Mouse (Mus musculus): ENCODE results near the gene Ube4b.
A peak's percentile ranks its signal among the peaks of the same experiment; 100 is the strongest.
"Not testable (repeated sequence)": the region's sequence is repeated elsewhere in the genome, so short reads cannot be mapped to it uniquely, and the experiment has no call there.

Gene Ube4b

GRCm38 (mm10) chr4:149426325-149427199 is at the start of gene Ube4b:
Gene Ube4b (minus strand): TSS chr4:149426749.
- DNase-seq (ENCODE audit: low spot score in 2 of 2): peak; percentile 90 to 94

- DNase-seq (ENCODE audit: low spot score in 2 of 2): no peak
Observed at GRCm38 (mm10) chr4:149475096-149475495, 48.5 kb upstream of the Ube4b start.

GRCm38 (mm10) chr4:149469557-149469956 is 43.0 kb upstream of the Ube4b start:
- no peak for DNase-seq (ENCODE audit: low spot score in 2 of 2)

DNA sequence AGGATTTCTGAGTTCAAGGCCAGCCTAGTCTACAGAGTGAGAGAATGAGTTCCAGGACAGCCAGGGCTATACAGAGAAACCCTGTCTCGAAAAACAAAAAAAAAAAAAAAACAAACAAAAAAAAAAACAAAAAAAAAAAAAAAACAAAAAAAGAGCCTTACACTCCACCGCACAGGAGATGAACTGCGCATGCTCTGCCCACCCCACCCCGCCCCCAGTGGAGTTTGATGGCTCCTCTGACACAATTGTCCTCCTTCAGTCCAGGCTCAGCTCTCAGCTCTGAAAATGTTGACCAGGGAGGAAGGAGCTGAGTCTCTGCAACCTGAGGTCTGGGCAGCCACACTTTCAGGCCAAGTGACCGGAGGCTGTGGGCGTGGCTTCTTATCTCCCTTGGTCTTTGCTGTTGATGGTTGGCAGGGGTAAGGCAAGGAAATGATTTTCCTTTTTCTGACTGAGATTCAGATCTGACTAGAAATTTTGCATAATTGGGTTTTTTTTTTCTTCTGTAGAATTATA is 36.9 kb upstream of the Ube4b start:
- no peak for DNase-seq (ENCODE audit: low spot score in 2 of 2)

DNA sequence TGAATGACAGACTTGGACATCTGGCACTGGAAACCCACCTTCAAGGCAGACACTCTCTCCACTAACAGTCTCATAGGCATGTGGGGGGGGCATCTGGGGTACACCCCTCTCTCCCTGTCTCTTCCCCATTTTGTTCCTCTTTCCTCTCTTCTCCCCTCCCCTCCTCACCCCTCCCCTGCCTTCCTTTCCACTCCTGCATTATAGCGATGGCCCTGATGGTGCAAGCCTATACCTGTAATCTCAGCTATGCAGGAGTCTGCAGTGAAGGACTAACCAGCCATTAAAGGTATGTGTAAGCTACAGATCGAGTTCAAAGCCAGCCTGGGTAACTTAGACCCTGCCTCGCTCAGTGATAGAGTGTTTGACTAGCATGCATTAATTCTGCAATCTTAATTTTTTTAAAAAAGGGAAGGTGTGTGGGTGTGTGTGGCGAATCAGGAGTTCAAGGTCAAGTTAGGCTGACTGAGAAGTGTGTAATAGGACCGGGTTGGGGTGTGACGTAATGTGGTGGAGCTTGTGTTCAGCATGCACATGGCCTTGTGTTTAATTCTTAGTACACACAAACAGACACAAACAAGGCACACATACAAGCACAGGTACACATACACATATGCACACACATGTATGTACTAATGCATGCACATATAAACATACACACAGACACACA is 35.9 kb upstream of the Ube4b start:
- DNase-seq (ENCODE audit: low spot score in 2 of 2): no peak

DNA sequence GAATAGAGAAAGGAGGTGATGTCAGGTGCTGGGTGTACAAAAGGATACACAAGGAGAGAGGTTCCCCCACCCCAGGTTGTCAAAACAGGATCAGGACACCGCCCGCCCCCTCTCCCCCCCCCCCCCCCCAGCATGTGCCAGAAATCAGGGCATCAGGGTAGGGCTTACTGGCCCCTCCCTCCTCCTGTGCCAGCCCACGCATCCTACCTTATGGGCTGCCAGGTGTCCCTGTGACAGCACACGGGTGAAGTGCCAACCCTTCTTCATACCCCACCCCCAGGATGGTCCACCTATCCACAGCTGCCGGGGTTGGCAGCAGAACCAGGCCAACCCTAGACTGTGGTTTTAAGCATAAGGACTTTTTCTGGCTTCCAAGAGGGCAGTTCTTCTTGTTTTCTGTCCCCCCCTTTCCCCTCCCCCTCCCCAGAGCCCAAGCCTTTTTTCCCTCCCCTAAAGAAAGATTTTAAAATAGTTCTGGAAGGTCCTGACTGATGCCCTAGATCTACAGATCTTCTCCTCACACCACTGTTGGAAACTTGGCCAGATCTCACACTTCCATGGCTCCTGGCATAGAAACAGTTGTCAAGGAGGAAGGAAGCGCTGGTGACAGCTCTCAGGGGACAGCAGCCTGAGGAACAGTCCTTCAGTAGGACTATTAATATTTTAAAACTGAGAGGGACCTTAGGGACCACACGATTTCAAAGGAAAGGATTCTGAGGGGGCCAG is 35.2 kb upstream of the Ube4b start:
- DNase-seq (ENCODE audit: low spot score in 2 of 2): no peak

GRCm38 (mm10) chr4:149460475-149460874 is 33.9 kb upstream of the Ube4b start:
- not testable (repeated sequence) for DNase-seq (ENCODE audit: low spot score in 2 of 2)

DNA sequence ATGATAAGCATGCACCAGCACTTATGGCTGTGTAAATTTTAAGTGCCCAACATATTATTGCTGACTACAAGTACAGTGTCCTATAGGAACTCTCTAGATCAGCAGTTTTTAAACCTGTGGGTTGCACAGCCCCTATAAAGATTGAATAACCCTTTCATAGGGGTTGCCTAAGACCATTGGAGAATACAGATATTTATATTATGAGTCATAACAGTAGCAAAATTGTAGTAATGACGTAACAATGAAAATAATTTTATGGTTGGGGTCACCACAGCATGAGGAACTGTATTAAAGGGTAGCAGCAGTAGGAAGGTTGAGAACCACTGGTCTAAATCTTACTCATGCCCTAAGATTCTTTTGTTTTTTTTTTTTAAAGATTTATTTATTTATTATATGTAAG is 32.9 kb upstream of the Ube4b start:
- DNase-seq (ENCODE audit: low spot score in 2 of 2): no peak

DNA sequence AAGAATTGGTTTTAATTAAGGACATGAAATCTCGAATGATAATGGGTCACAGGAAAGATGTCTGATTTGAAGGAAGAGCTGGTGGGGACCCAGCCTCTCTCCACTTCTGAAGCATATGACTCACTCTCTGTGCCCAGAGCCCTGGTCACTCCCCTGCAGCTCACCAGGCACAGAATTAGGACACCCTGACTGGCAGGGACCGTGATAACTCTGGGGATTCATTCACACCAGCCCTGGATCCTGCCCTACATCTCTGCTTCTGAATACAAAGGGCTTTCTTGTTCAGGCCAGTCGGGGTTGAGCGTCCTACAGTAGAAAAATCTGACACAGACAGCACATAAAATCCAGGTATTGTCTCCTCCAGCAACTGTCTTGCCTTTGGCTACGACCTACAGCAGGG is 32.0 kb upstream of the Ube4b start:
- DNase-seq (ENCODE audit: low spot score in 2 of 2): no peak

DNA sequence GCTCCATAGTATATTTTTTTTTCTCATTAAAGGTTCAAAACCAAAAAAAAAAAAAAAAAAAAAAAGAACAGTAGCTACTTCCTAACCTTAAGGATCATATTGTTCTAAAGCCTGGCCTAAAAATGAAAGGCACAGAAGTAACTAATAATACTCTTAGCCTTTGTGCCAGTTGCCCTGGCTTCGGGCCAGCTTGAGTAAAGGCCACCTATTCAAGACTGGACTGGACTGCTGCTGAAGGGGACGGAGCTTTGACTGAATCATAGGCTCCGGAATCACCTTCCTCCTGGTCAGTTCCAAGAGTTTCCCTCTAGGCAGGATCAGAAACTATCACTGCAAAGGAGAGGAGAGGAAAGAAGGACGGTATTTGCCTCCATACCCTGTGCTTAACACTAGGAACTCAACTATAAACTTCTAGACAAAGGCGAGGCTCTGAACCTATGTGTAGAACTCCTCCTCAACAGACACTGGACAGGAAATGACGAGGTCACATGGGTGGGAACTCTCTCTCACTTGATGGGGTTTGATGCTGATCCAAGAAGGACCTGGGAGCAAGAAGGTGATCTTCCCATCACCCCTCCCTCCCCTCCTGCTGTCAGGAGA is 31.4 kb upstream of the Ube4b start:
- DNase-seq (ENCODE audit: low spot score in 2 of 2): peak; percentile 35 to 77

- DNase-seq (ENCODE audit: low spot score in 2 of 2): not testable (repeated sequence)
Observed at GRCm38 (mm10) chr4:149457163-149457562, 30.6 kb upstream of the Ube4b start.

DNA sequence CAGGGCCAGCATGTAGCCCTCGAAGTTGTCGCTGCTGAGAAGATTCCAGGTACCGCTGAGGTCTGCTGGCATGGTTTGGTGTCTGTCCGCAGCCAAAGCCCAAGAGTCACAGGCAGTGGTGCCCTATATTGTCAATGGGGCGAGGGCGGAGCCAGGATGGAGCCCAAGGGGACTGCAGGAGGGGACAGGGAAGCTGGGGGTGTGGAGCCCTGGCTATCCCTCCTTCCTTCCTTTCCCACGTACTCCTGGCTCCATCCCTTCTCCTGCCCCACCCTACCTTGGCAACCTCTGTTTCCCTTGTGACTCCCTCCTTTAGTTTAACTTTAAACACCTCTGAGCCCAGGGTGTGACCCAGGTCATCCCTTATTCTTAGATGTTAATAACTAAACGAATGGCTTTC is 28.3 kb upstream of the Ube4b start, which contains the start of gene Rbp7:
Gene Rbp7 (minus strand): TSS at position 100 of the 400 bp plus-strand sequence.
- DNase-seq (ENCODE audit: low spot score in 2 of 2): peak in 1 of 2 experiments; percentile 24

DNA sequence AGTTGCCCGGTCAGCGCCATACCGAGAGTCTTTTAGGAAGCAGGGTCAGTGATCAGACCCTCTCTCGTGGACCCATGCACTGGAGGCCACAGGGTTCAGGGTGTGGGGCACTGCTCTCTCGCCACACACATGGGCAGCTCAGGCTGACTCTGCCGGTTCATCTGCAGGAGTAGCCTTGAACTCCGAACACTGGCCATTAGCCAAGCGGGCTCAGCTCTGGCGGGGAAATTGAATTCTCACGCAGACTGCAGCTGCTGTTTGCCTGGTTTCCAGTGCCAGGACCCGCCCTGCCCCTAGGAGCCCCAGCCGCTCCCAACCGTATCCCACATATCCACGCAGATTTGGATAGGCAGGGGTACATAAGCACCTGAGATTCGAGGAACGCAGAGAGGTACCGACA is 27.7 kb upstream of the Ube4b start:
- DNase-seq (ENCODE audit: low spot score in 2 of 2): no peak

- peak; percentile 31 to 42 for DNase-seq (ENCODE audit: low spot score in 2 of 2)
Observed at GRCm38 (mm10) chr4:149453656-149454055, 27.1 kb upstream of the Ube4b start.

DNA sequence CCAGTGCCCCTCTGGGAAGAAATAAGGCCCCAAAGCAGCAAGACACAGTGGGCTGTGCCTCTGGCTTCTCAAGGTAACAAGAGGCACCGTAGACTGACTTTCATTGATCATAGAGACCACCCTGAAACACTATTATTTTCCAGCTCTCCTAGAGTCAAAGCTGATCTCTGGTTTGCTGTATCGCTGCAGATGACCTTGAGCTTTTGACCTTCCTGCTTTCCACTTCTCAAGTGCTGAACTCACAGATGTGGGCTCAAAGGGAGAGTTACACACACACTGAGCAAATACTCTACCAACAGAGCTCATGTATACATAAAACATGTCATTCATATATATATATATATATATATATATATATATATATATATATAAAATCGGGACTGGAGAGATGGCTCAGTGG is 24.1 kb upstream of the Ube4b start:
- DNase-seq (ENCODE audit: low spot score in 2 of 2): no peak

DNA sequence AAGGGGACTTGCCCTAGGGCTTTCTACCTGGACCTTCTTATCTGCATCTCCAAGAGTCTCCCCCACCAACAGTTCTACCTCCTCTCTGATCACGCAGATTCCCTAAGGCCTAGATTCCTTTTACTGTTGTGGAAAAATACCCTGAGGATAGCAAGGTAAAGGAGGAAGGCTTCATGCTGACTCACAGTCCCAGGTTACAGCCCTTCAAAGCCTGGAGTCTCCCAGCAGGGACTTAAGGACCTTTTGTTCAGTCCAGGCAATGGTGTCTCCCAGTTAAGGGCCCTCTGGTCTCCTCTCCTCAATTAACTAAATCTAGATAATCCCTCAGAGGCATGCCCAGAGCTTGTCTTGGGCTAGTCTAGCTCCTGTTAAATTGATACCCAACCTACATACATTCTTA is 19.8 kb upstream of the Ube4b start:
- DNase-seq (ENCODE audit: low spot score in 2 of 2): no peak

DNA sequence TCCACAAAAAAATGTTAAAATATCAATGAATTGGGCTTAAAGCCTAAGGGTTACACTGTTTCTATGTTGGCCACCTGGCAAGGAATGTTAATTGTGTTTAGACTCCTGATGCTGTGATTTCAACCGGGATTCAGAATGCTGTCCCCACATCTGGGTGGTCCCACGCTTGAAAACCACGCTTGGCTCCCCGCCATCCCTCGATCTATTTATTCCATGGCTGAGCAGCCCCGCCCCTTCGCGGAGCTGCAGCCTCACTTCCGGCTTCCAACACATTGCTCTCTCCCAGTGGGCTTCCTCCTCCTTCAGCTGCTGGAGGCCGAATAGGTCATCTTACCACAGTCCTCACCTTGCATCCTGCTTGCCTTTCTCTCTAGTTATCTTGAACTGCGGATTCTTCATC is 19.3 kb upstream of the Ube4b start:
- DNase-seq (ENCODE audit: low spot score in 2 of 2): peak in 1 of 2 experiments; percentile 18

GRCm38 (mm10) chr4:149444964-149445701 is 18.6 kb upstream of the Ube4b start:
- DNase-seq (ENCODE audit: low spot score in 2 of 2): peak; percentile 82 to 91

DNA sequence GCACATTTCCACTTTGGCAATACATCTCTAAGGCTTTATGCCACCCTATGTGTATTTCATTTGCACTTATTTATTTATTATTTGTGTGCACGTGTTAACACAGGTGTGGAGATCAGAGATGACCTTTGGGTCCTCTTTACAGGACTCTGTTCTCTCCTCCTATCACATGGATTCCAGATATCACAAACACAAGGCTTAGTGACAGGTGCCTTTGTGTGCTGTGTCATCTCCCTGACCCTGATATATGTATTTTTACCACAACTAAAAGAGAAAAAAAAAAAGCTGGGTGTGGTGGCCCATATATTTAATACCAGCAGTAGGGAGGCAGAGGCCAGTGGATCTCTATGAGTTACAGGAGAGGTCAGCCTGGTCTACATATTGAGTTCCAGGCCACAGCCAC is 17.9 kb upstream of the Ube4b start:
- no peak for DNase-seq (ENCODE audit: low spot score in 2 of 2)

DNA sequence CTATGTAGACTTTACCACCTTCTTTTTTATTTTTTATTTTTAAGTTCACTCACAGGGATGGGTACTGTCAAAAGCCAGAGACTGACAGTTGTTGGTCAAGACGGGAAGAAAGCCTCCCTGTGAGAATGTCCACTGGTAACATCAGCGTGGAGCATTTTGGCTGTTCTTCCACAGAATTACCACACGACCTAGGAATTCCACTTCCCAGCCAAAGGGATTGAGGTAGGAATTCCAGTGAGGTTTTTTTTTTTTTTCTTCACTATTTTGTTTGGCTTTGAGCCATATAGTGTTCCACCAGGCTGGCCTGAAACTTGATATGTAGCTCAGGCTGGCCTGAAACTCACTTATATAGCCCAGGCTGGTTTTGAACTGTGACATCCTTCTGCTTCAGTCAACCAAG is 15.9 kb upstream of the Ube4b start:
- peak in 1 of 2 experiments; percentile 30 for DNase-seq (ENCODE audit: low spot score in 2 of 2)

DNA sequence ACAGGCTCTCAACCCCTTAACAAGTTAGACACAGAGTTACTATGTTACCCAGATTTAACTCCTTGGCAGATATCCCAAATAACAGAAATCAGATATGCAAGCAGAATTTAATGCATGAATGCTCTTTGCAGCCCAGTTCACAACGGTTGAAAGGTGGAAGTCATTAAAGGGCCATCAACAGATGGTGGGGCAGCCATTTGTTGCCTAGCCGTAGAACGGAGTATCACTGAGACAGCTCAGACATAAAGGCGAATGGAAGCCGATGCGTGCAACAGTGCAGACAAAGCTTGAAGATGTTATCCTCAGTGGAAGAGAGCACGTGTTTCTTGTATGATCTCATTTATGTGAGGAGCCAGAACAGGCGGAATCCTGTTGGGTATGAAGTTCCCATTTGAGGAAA is 14.0 kb upstream of the Ube4b start:
- no peak for DNase-seq (ENCODE audit: low spot score in 2 of 2)
